Mouse (Mus musculus): ENCODE data around the gene Nlrp3. TPM values are rescaled to one million over a fixed set of nuclear protein-coding genes. Genes with fewer than 3 reads are reported as not detected.

Gene Nlrp3
- polyA plus RNA-seq, 1 experiment from 2014 or later, result 0.20 TPM

- peaks cover 5% of the 10 kb centered on the region; the same call in 1 of the 2 replicates for H3K4me1 ChIP-seq (replicated peaks)
- no peak overlapping the region for H3K27ac ChIP-seq
- no peak for ATAC-seq (replicated peaks; ENCODE audit: insufficient number of reproducible peaks, insufficient read depth, low FRiP score, low read depth)
- no peaks in the 10 kb centered on the region for H3K27me3 ChIP-seq
- no peaks in the 10 kb centered on the region for H3K36me3 ChIP-seq
- no peak overlapping the region for H3K4me2 ChIP-seq
- no peak overlapping the region for H3K4me3 ChIP-seq
- WGBS, result 35% methylated on average over 11 of the region's 11 CpGs
- H3K9me3 ChIP-seq (replicated peaks), result no peaks in the 10 kb centered on the region
- H3K9ac ChIP-seq, result no peak overlapping the region
These were observed 3.0 kb upstream of the Nlrp3 start for GRCm38 (mm10) chr11:59538387-59538786.

- H3K4me1 ChIP-seq (replicated peaks), result 0 out of 2 replicates have a peak, but pooled peaks cover 5% of the 10 kb centered on the region
- ATAC-seq (replicated peaks; ENCODE audit: insufficient number of reproducible peaks, insufficient read depth, low FRiP score, low read depth), result no peak
These were observed 1.2 kb upstream of the Nlrp3 start for GRCm38 (mm10) chr11:59540123-59540522.

GRCm38 (mm10) chr11:59542442-59542841 is 1.1 kb downstream of the Nlrp3 start:
- no peak for ATAC-seq (replicated peaks; ENCODE audit: insufficient number of reproducible peaks, insufficient read depth, low FRiP score, low read depth)
- Histone ChIP-seq H3K4me2 (no peak overlapping the region), H3K27ac (no peak overlapping the region), H3K4me1 (replicated peaks) (0 out of 2 replicates have a peak, but pooled peaks cover 5% of the 10 kb centered on the region), H3K9me3 (replicated peaks) (no peaks in the 10 kb centered on the region), H3K36me3 (no peaks in the 10 kb centered on the region), H3K27me3 (no peaks in the 10 kb centered on the region), H3K9ac (no peak overlapping the region), H3K4me3 (no peak overlapping the region)
- 67% methylated on average over 6 of the region's 6 CpGs for WGBS

More at GRCm38 (mm10) chr11:59540123-59540522, 1.2 kb upstream of the Nlrp3 start:
- H3K4me3 ChIP-seq, result no peak overlapping the region
- 68% methylated on average over 3 of the region's 3 CpGs for WGBS
- no peaks in the 10 kb centered on the region for H3K36me3 ChIP-seq
- no peaks in the 10 kb centered on the region for H3K27me3 ChIP-seq
- H3K9me3 ChIP-seq (replicated peaks), result no peaks in the 10 kb centered on the region
- H3K4me2 ChIP-seq, result no peak overlapping the region
- no peak overlapping the region for H3K27ac ChIP-seq
- no peak overlapping the region for H3K9ac ChIP-seq

GRCm38 (mm10) chr11:59543376-59543775 is 2.0 kb downstream of the Nlrp3 start:
- Histone ChIP-seq H3K36me3 (no peaks in the 10 kb centered on the region), H3K4me1 (replicated peaks) (0 out of 2 replicates have a peak, but pooled peaks cover 3% of the 10 kb centered on the region), H3K27ac (no peak overlapping the region), H3K4me2 (no peak overlapping the region), H3K9me3 (replicated peaks) (no peaks in the 10 kb centered on the region), H3K9ac (no peak overlapping the region), H3K4me3 (no peak overlapping the region), H3K27me3 (no peaks in the 10 kb centered on the region)
- 77% methylated on average over 3 of the region's 3 CpGs for WGBS
- ATAC-seq (replicated peaks; ENCODE audit: insufficient number of reproducible peaks, insufficient read depth, low FRiP score, low read depth), result no peak

GRCm38 (mm10) chr11:59544005-59544404 is 2.6 kb downstream of the Nlrp3 start:
- ATAC-seq (replicated peaks; ENCODE audit: insufficient number of reproducible peaks, insufficient read depth, low FRiP score, low read depth), result no peak
- H3K4me3 ChIP-seq, result no peak overlapping the region
- no peak overlapping the region for H3K9ac ChIP-seq
- no peaks in the 10 kb centered on the region for H3K9me3 ChIP-seq (replicated peaks)
- H3K36me3 ChIP-seq, result no peaks in the 10 kb centered on the region
- no peak overlapping the region for H3K4me2 ChIP-seq
- H3K27me3 ChIP-seq, result no peaks in the 10 kb centered on the region
- no peak overlapping the region for H3K27ac ChIP-seq
- WGBS, result 75% methylated on average over 9 of the region's 9 CpGs
- no peaks in the 10 kb centered on the region for H3K4me1 ChIP-seq (replicated peaks)

- Histone ChIP-seq H3K27me3 (no peaks in the 10 kb centered on the region), H3K36me3 (no peaks in the 10 kb centered on the region), H3K4me2 (no peak overlapping the region), H3K4me1 (replicated peaks) (no peaks in the 10 kb centered on the region), H3K27ac (no peak overlapping the region), H3K9me3 (replicated peaks) (no peaks in the 10 kb centered on the region), H3K9ac (no peak overlapping the region), H3K4me3 (no peak overlapping the region)
- WGBS, result 88% methylated on average over 11 of the region's 11 CpGs
- no peak for ATAC-seq (replicated peaks; ENCODE audit: insufficient number of reproducible peaks, insufficient read depth, low FRiP score, low read depth)
These were observed 12.8 kb downstream of the Nlrp3 start for GRCm38 (mm10) chr11:59554127-59554526.

- no peak overlapping the region for H3K27ac ChIP-seq
- WGBS, result 69% methylated on average over 8 of the region's 8 CpGs
- no peaks in the 10 kb centered on the region for H3K36me3 ChIP-seq
- no peaks in the 10 kb centered on the region for H3K4me1 ChIP-seq (replicated peaks)
- H3K4me2 ChIP-seq, result no peak overlapping the region
- no peaks in the 10 kb centered on the region for H3K27me3 ChIP-seq
- H3K9ac ChIP-seq, result no peak overlapping the region
- ATAC-seq (replicated peaks; ENCODE audit: insufficient number of reproducible peaks, insufficient read depth, low FRiP score, low read depth), result no peak
- H3K9me3 ChIP-seq (replicated peaks), result no peaks in the 10 kb centered on the region
- H3K4me3 ChIP-seq, result no peak overlapping the region
These were observed 13.2 kb downstream of the Nlrp3 start for GRCm38 (mm10) chr11:59554535-59554934.

- Histone ChIP-seq H3K36me3 (no peaks in the 10 kb centered on the region), H3K4me1 (replicated peaks) (no peaks in the 10 kb centered on the region), H3K4me2 (no peak overlapping the region), H3K27me3 (no peaks in the 10 kb centered on the region), H3K4me3 (no peak overlapping the region), H3K9ac (no peak overlapping the region), H3K27ac (no peak overlapping the region), H3K9me3 (replicated peaks) (no peaks in the 10 kb centered on the region)
- 61% methylated on average over 3 of the region's 3 CpGs for WGBS
- ATAC-seq (replicated peaks; ENCODE audit: insufficient number of reproducible peaks, insufficient read depth, low FRiP score, low read depth), result no peak
These were observed 19.5 kb downstream of the Nlrp3 start for GRCm38 (mm10) chr11:59560906-59561305.

- H3K27me3 ChIP-seq, result no peaks in the 10 kb centered on the region
- H3K9me3 ChIP-seq (replicated peaks), result no peaks in the 10 kb centered on the region
- no peak overlapping the region for H3K4me2 ChIP-seq
- no peak overlapping the region for H3K4me3 ChIP-seq
- H3K27ac ChIP-seq, result no peak overlapping the region
- H3K4me1 ChIP-seq (replicated peaks), result no peaks in the 10 kb centered on the region
- no peak overlapping the region for H3K9ac ChIP-seq
- H3K36me3 ChIP-seq, result no peaks in the 10 kb centered on the region
- WGBS, result 79% methylated on average over 4 of the region's 4 CpGs
- ATAC-seq (replicated peaks; ENCODE audit: insufficient number of reproducible peaks, insufficient read depth, low FRiP score, low read depth), result no peak
These were observed 21.0 kb downstream of the Nlrp3 start for GRCm38 (mm10) chr11:59562336-59562735.

- H3K27ac ChIP-seq, result no peak overlapping the region
- no peaks in the 10 kb centered on the region for H3K36me3 ChIP-seq
- no peaks in the 10 kb centered on the region for H3K9me3 ChIP-seq (replicated peaks)
- no peak overlapping the region for H3K4me2 ChIP-seq
- no peak overlapping the region for H3K4me3 ChIP-seq
- 76% methylated on average over 9 of the region's 9 CpGs for WGBS
- H3K4me1 ChIP-seq (replicated peaks), result no peaks in the 10 kb centered on the region
- H3K27me3 ChIP-seq, result no peaks in the 10 kb centered on the region
- no peak for ATAC-seq (replicated peaks; ENCODE audit: insufficient number of reproducible peaks, insufficient read depth, low FRiP score, low read depth)
- H3K9ac ChIP-seq, result no peak overlapping the region
These were observed 21.5 kb downstream of the Nlrp3 start for GRCm38 (mm10) chr11:59562837-59563236.

- H3K4me1 ChIP-seq (replicated peaks), result no peaks in the 10 kb centered on the region
- no peak overlapping the region for H3K4me3 ChIP-seq
- H3K36me3 ChIP-seq, result no peaks in the 10 kb centered on the region
- H3K27ac ChIP-seq, result no peak overlapping the region
- H3K9me3 ChIP-seq (replicated peaks), result no peaks in the 10 kb centered on the region
- ATAC-seq (replicated peaks; ENCODE audit: insufficient number of reproducible peaks, insufficient read depth, low FRiP score, low read depth), result no peak
- H3K9ac ChIP-seq, result no peak overlapping the region
- WGBS, result 50% methylated on average over 3 of the region's 3 CpGs
- H3K4me2 ChIP-seq, result no peak overlapping the region
- H3K27me3 ChIP-seq, result peaks cover 44% of the 10 kb centered on the region
These were observed 27.9 kb downstream of the Nlrp3 start for GRCm38 (mm10) chr11:59569306-59569705.

GRCm38 (mm10) chr11:59575726-59576125 is 34.4 kb downstream of the Nlrp3 start:
- WGBS, result 47% methylated on average over 9 of the region's 9 CpGs
- no peaks in the 10 kb centered on the region for H3K9me3 ChIP-seq (replicated peaks)
- peaks cover 48% of the 10 kb centered on the region for H3K27me3 ChIP-seq
- H3K4me1 ChIP-seq (replicated peaks), result no peaks in the 10 kb centered on the region
- H3K27ac ChIP-seq, result no peak overlapping the region
- no peaks in the 10 kb centered on the region for H3K36me3 ChIP-seq
- no peak for ATAC-seq (replicated peaks; ENCODE audit: insufficient number of reproducible peaks, insufficient read depth, low FRiP score, low read depth)
- no peak overlapping the region for H3K4me2 ChIP-seq
- H3K4me3 ChIP-seq, result no peak overlapping the region
- H3K9ac ChIP-seq, result no peak overlapping the region
